Mouse (Mus musculus): ENCODE data around the gene Mdh2.

- TF ChIP-seq EP300 (IDR thresholded peaks at IDR 0.05; ENCODE audit: low read depth) (no peak), CTCF (IDR thresholded peaks at IDR 0.05; ENCODE audit: low read depth) (no peak)
Measured at GRCm38 (mm10) chr5:135776546-135776945, 1.7 kb upstream of the Mdh2 start.
